Mouse (Mus musculus) spleen, adult 2 months (tissue): ENCODE measurements at regions not wholly inside any gene's neighbourhood (a gene's known extent, or its start where the extent isn't known, plus 50 kb on each side); places are given as distances from the start of the nearest gene placed in this dataset.

Source experiments
- DNase-seq, 2 experiments: peaks; one replicate each; pipeline versions ENCODE4 v3.0.0 to v3.0.0-alpha.2; 2012 to 2021; ENCODE audit warnings: low spot score in 2 of 2, low read depth in 1 of 2
- H3K27ac ChIP-seq: fragments of 200-500 bp; 2 replicates; pipeline ENCODE4 v1.5.1; 2012; ENCODE audit warnings: low read length, inconsistent platforms; ENCODE audit not compliant: insufficient read depth
- H3K27me3 ChIP-seq: fragments of 200-500 bp; 2 replicates; pipeline ENCODE4 v1.6.1; 2012; ENCODE audit warnings: mild to moderate bottlenecking, moderate library complexity, low read length, inconsistent platforms; ENCODE audit not compliant: control insufficient read depth, insufficient read depth
- H3K36me3 ChIP-seq: fragments of 200-500 bp; 2 replicates; pipeline ENCODE4 v1.6.1; 2012; ENCODE audit warnings: mild to moderate bottlenecking, low read length, inconsistent platforms; ENCODE audit not compliant: control insufficient read depth, insufficient read depth
- H3K4me1 ChIP-seq: fragments of 200-500 bp; 2 replicates; pipeline ENCODE4 v1.6.1; 2011; ENCODE audit warnings: inconsistent platforms; ENCODE audit not compliant: control insufficient read depth, insufficient read depth, insufficient read length
- H3K4me3 ChIP-seq: fragments of 200-500 bp; 2 replicates; pipeline ENCODE4 v1.5.1; 2011; ENCODE audit warnings: mild to moderate bottlenecking, inconsistent platforms; ENCODE audit not compliant: insufficient read depth, insufficient read length; ENCODE audit errors: extremely low read depth
- CTCF ChIP-seq: fragments of 200-500 bp; IDR thresholded peaks from 2 replicates; pipeline ENCODE4 v1.5.1; 2011; ENCODE audit warnings: mild to moderate bottlenecking, inconsistent platforms; ENCODE audit not compliant: insufficient read depth, insufficient read length, insufficient replicate concordance; ENCODE audit errors: extremely low read depth
- POLR2A ChIP-seq: fragments of 200-500 bp; IDR thresholded peaks from 2 replicates; pipeline ENCODE4 v1.6.1; 2011; ENCODE audit warnings: low read depth, low read length, inconsistent platforms
- WGBS: fragments of 180-500 bp; shearing (Covaris S2); methylation state at CpG from one replicate; pipeline ENCODE4 v1.1.7; 2018; 5-methylcytosine and 5-hydroxymethylcytosine counted together

DNA sequence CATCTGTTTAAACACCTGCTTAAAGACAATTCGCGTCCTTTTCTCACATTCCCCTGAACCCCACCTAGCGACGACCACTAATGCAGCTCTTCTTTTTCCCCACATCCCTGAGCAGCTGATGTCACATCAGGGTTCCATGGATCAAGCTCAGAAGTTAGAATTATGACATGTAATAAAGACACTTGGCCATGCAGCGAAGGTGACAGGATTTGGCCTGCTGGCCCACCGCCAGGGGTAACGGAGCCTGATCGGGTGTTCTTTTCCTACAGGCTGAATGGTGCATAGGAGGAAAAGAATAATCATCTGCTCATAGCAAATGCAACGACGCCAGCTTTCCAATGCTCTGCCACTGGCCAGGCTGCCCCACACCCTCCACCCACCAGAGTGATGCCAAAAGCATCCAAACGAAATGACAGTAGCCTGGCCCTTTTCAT is 231.9 kb downstream of the Sox4 start:
- H3K36me3 ChIP-seq: no peaks in the 10 kb centered on the region
- H3K4me3 ChIP-seq: no peak overlapping the region
- TF ChIP-seq POLR2A (no peak), CTCF (no peak)
- H3K27ac ChIP-seq: no peak overlapping the region
- no peak for DNase-seq
- no peaks in the 10 kb centered on the region for H3K4me1 ChIP-seq
- WGBS: 90% methylated on average over 11 of the region's 11 CpGs
- H3K27me3 ChIP-seq: no peaks in the 10 kb centered on the region

DNA sequence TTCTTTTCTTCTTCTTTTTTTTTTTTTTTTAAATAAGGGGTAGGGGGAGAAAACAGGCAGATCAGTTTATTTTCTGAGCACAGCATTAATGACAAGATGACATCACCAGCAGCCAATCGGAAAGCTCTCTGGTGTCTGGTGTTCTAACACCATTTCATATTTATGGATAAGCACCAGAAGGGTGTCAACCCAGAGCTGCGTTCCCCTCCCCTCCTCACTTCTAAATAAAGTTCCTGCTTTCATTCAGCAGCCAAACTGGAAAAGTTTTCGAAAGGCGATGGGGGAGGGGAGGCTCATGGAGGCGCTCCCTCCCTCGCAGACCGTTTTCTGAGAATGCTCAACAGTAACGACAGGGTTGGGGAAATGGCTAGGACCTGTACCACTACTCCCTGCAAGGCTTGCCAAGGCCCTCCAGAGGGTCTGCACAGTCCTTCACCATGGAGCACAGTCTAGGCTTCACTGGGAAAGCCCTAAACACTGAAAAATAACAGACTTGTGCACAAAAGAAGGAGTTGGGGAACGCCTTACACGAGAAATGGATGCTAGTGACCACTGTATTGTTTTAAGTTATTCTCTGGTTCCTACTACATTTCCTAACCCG is 232.8 kb downstream of the Sox4 start:
- Histone ChIP-seq H3K4me1 (no peaks in the 10 kb centered on the region), H3K27ac (no peak overlapping the region), H3K36me3 (no peaks in the 10 kb centered on the region), H3K27me3 (no peaks in the 10 kb centered on the region), H3K4me3 (no peak overlapping the region)
- DNase-seq: no peak
- TF ChIP-seq CTCF (no peak), POLR2A (no peak)
- WGBS: 47% methylated on average over 11 of the region's 11 CpGs

DNA sequence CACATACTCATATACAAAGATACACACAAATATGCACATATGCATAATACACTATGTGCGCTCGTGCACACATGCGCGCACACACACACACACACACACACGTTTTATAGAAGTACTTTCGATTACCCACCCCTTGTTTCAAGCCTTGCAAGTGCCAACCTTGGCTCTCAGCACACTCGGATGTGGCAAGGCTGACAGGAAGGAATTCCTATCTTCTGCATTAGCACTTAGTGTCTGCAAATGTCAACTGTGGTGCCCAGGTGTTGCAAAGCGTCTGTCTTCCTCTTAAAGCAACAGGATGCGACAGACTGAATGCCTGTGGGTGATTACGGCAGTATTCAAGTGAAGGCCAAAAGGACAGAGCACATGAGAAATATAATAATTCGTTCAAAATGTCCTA is 233.3 kb downstream of the Sox4 start:
- no peaks in the 10 kb centered on the region for H3K27me3 ChIP-seq
- 38% methylated on average over 11 of the region's 11 CpGs for WGBS

DNA sequence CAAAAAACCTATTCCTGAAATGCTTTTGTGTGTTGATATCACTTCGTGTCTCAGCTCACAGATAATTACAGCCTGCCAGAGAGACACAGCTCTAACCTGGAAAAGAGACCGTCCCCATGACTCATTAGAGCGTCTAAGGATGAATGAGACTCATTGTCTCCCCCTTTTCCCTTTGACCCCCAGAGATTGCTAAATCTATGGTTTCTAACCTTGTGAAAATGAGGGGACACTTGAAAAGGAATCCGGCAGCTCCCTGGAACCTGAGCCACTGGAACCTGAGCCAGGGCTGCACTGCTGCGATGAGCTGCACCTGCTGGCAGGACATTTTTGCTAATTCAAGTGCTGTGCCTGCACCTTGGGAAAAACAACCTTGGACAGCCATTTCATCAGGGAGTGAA is 234.6 kb downstream of the Sox4 start:
- Histone ChIP-seq H3K27me3 (no peaks in the 10 kb centered on the region), H3K4me3 (no peak overlapping the region), H3K27ac (no peak overlapping the region), H3K4me1 (no peaks in the 10 kb centered on the region), H3K36me3 (no peaks in the 10 kb centered on the region)
- TF ChIP-seq POLR2A (no peak), CTCF (no peak)
- no peak for DNase-seq
- WGBS: 87% methylated on average over 5 of the region's 5 CpGs

More for the DNA sequence above, 233.3 kb downstream of the Sox4 start:
- peak in 1 of 2 experiments; percentile 8 for DNase-seq
- Histone ChIP-seq H3K27ac (no peak overlapping the region), H3K4me1 (no peaks in the 10 kb centered on the region), H3K36me3 (no peaks in the 10 kb centered on the region), H3K4me3 (no peak overlapping the region)
- TF ChIP-seq POLR2A (no peak), CTCF (no peak)

DNA sequence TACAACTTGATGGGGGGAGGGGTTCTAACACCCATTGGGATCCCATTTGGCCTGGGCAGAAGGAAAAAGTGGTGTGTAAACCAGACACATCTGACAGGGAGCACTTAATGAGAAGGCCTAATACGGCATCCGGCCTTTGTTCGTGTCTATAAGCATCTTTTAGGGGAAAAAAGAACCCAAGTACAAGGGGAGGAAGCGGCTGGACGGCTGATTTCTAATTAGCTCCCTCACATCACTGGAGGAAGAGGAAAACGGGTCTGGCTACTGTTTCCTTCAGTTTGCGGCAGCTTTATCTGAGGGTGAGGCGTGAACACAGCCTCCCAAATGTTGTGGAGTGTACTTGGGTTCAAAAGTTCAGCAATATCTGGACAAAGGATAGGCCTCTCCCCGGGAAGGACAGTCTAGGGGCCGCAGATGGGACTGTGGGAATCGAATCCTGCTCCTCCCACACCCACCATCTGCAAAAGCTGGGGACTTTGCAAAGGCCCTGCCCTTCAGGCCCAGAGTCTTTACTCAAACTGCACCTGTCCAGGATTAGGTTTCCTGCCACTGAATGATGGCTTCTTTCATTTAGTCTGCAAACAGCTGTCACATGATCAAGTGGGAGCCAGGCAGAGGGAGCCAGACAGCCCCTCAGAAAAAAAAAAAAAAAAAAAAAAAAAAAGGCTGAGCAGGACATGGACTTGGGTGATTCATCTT is 235.2 kb downstream of the Sox4 start:
- Histone ChIP-seq H3K36me3 (no peaks in the 10 kb centered on the region), H3K27ac (no peak overlapping the region), H3K4me3 (no peak overlapping the region), H3K27me3 (no peaks in the 10 kb centered on the region), H3K4me1 (no peaks in the 10 kb centered on the region)
- DNase-seq: no peak
- TF ChIP-seq CTCF: no peak
- TF ChIP-seq POLR2A: no peak
- WGBS: 41% methylated on average over 11 of the region's 11 CpGs

DNA sequence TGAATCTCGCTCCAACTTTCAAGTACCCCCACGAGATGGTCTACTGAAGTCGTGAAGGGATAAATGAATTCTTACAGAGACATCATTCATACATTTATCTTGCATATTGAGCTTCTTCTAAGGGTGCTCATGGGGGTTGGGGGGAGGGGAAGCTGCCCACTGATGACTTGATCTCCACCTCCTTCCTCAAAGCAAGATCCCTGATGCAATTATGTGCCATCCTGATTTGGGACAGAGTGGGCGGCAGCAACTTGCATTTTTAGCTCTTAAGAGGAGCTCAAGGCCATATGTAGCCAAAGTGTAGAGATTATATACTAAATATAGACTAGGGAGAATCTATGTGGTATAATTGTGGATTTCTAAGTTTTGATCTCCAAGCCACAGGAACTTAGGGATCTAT is 236.1 kb downstream of the Sox4 start:
- H3K36me3 ChIP-seq: no peaks in the 10 kb centered on the region
- H3K27ac ChIP-seq: no peak overlapping the region
- 88% methylated on average over 4 of the region's 4 CpGs for WGBS
- H3K4me1 ChIP-seq: no peaks in the 10 kb centered on the region
- no peak for DNase-seq
- H3K4me3 ChIP-seq: no peak overlapping the region
- H3K27me3 ChIP-seq: no peaks in the 10 kb centered on the region
- TF ChIP-seq CTCF: no peak
- no peak for TF ChIP-seq POLR2A

DNA sequence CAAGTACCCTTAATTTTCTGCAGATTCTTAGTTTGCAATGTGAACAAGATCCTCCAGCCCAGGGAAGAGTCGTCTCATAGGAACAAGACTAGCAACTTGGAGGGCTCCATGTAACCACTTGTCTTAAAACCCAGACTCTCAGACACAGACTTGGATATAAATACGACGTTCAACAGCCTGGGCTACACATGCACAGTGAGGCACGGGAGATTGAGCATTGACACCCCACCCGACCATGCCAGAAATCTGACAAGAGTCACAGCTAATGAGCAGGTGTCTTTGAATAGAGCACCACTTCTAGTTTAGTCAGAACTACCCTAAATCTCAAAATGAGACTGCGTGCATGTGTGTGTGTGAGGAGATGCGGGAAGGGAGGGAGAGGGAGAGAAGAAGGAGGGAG is 243.5 kb downstream of the Sox4 start:
- no peak for DNase-seq
- Histone ChIP-seq H3K36me3 (no peaks in the 10 kb centered on the region), H3K27ac (no peak overlapping the region), H3K4me3 (no peak overlapping the region), H3K4me1 (no peaks in the 10 kb centered on the region), H3K27me3 (no peaks in the 10 kb centered on the region)
- TF ChIP-seq CTCF (no peak), POLR2A (no peak)
- WGBS: 89% methylated on average over 7 of the region's 7 CpGs
